Mouse (Mus musculus): ENCODE data around the gene Cebpa. TPM values are rescaled to one million over a fixed set of nuclear protein-coding genes. Genes with fewer than 3 reads are reported as not detected.

Gene Cebpa
- 0.73 and 1.2 TPM in 2 replicates for polyA plus RNA-seq (2014; fragmentation: Nextera tagmentation; extraction: Ambion mirVana)

DNA sequence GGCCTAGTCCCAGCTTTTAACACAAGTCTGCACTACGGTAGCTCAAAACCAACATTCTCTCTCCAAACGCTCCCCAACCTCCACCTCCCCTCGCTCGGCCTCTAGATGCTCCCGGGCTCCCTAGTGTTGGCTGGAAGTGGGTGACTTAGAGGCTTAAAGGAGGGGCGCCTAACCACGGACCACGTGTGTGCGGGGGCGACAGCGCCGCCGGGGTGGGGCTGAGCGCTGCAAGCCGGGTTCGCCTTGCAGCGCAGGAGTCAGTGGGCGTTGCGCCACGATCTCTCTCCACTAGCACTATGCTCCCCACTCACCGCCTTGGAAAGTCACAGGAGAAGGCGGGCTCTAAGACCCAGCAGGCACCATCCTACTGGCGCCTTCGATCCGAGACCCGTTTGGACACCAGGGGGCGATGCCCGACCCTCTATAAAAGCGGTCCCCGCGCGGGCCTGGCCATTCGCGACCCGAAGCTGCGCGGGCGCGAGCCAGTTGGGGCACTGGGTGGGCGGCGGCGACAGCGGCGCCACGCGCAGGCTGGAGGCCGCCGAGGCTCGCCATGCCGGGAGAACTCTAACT is at the start of gene Cebpa:
Gene Cebpa, plus strand, starts transcription at position 453 of the 573 bp plus-strand sequence.
- peaks cover 0 to 15% of the 10 kb centered on the region in 2 experiments; a peak in 3 of 4 replicates for H3K4me1 ChIP-seq (ENCODE audit: control insufficient read depth in 2 of 2, insufficient read depth in 2 of 2, low read length in 2 of 2)
- H3K27ac ChIP-seq (replicated peaks in 1 of 2; ENCODE audit: control insufficient read depth in 1 of 2, insufficient read depth in 1 of 2, low read depth in 2 of 2, low read length in 2 of 2) = no peak within 1 kb of the TSS; a peak in 1 of 4 replicates
- H3K9ac ChIP-seq (ENCODE audit: low read length) = peak within 1 kb of the TSS; percentile 74
- H3K4me2 ChIP-seq (ENCODE audit: low read length) = peak within 1 kb of the TSS; percentile 97
- under 1% methylated on average over 48 of the region's 50 CpGs for WGBS
- no peaks in the 10 kb centered on the region for H3K36me3 ChIP-seq (ENCODE audit: control insufficient read depth, insufficient read depth, low read length)
- H3K9me3 ChIP-seq (ENCODE audit: control insufficient read depth, low read length) = no peaks in the 10 kb centered on the region
- ATAC-seq (ENCODE audit: insufficient number of reproducible peaks, insufficient read depth, low FRiP score, low read depth) = peak; percentile 82
- peaks cover 71% of the 10 kb centered on the region for H3K27me3 ChIP-seq (ENCODE audit: control insufficient read depth, insufficient read depth, low read length)
- peak within 1 kb of the TSS; percentile 54 to 62 for H3K4me3 ChIP-seq (ENCODE audit: control insufficient read depth in 1 of 2, insufficient read depth in 1 of 2, low read depth in 1 of 2, low read length in 2 of 2)

GRCm38 (mm10) chr7:35076645-35077044 is 42.4 kb upstream of the Cebpa start:
- H3K36me3 ChIP-seq (ENCODE audit: control insufficient read depth, insufficient read depth, low read length) = no peaks in the 10 kb centered on the region
- no peaks in the 10 kb centered on the region; a peak in 1 of 4 replicates for H3K4me1 ChIP-seq (ENCODE audit: control insufficient read depth in 2 of 2, insufficient read depth in 2 of 2, low read length in 2 of 2)
- no peak overlapping the region for H3K4me2 ChIP-seq (ENCODE audit: low read length)
- no peak overlapping the region for H3K9ac ChIP-seq (ENCODE audit: low read length)
- no peak overlapping the region for H3K27ac ChIP-seq (replicated peaks in 1 of 2; ENCODE audit: control insufficient read depth in 1 of 2, insufficient read depth in 1 of 2, low read depth in 2 of 2, low read length in 2 of 2)
- H3K4me3 ChIP-seq (ENCODE audit: control insufficient read depth in 1 of 2, insufficient read depth in 1 of 2, low read depth in 1 of 2, low read length in 2 of 2) = no peak overlapping the region
- no peak for ATAC-seq (ENCODE audit: insufficient number of reproducible peaks, insufficient read depth, low FRiP score, low read depth)
- H3K27me3 ChIP-seq (ENCODE audit: control insufficient read depth, insufficient read depth, low read length) = no peaks in the 10 kb centered on the region
- 12% methylated on average over 5 of the region's 5 CpGs for WGBS
- no peaks in the 10 kb centered on the region for H3K9me3 ChIP-seq (ENCODE audit: control insufficient read depth, low read length)

GRCm38 (mm10) chr7:35080843-35081338 is 38.2 kb upstream of the Cebpa start:
- H3K9ac ChIP-seq (ENCODE audit: low read length) = no peak overlapping the region

DNA sequence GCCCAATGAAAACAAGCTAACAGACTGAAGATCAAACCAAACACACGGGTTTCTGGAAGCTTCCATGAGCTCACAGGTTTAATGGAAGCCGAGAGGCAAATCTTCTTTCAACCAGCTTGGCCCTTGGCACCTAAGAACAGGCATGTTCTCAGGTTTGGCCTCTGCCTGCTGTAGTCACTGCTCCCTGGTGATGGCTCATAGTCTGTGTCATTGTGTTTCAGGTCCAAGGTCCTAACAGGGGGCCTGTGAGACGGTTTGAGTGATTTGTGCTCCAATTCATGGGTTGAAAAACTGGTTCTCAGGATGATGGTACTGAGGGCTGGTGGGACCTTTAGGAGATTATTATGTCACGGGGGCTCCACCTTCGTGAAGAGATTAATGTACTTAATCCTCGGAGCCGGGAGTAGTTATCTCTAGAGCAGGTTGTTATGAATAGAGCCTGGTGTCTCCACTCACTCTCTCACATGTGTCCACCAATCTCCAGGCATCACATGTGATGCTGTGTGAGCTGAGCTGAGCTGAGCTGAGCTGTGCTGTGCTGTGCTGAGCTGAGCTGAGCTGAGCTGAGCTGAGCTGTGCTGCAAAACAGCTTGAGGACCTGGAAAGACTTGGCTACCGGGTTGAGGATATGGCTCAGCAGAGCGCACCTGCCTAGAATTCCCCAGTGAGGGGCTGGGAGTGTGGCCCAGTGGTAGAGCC is 37.5 kb upstream of the Cebpa start:
- no peaks in the 10 kb centered on the region for H3K36me3 ChIP-seq (ENCODE audit: control insufficient read depth, insufficient read depth, low read length)
- H3K4me1 ChIP-seq (ENCODE audit: control insufficient read depth in 2 of 2, insufficient read depth in 2 of 2, low read length in 2 of 2) = peaks cover 6 to 9% of the 10 kb centered on the region in 2 experiments; a peak in 2 of 4 replicates
- peaks cover 3% of the 10 kb centered on the region; the same call in 1 of the 2 replicates for H3K27me3 ChIP-seq (ENCODE audit: control insufficient read depth, insufficient read depth, low read length)
- H3K4me2 ChIP-seq (ENCODE audit: low read length) = peak overlapping the region; percentile 40
- no peaks in the 10 kb centered on the region for H3K9me3 ChIP-seq (ENCODE audit: control insufficient read depth, low read length)
- no peak for ATAC-seq (ENCODE audit: insufficient number of reproducible peaks, insufficient read depth, low FRiP score, low read depth)
- H3K4me3 ChIP-seq (ENCODE audit: control insufficient read depth in 1 of 2, insufficient read depth in 1 of 2, low read depth in 1 of 2, low read length in 2 of 2) = no peak overlapping the region
- WGBS = 62% methylated on average over 9 of the region's 9 CpGs
- no peak overlapping the region for H3K9ac ChIP-seq (ENCODE audit: low read length)
- peak overlapping the region in 1 of 2 experiments; percentile 30; a peak in 2 of 4 replicates for H3K27ac ChIP-seq (replicated peaks in 1 of 2; ENCODE audit: control insufficient read depth in 1 of 2, insufficient read depth in 1 of 2, low read depth in 2 of 2, low read length in 2 of 2)

More at GRCm38 (mm10) chr7:35080843-35081338, 38.2 kb upstream of the Cebpa start:
- Histone ChIP-seq H3K27me3 (ENCODE audit: control insufficient read depth, insufficient read depth, low read length) (peaks cover 3% of the 10 kb centered on the region; the same call in 1 of the 2 replicates), H3K36me3 (ENCODE audit: control insufficient read depth, insufficient read depth, low read length) (no peaks in the 10 kb centered on the region), H3K4me1 (ENCODE audit: control insufficient read depth in 2 of 2, insufficient read depth in 2 of 2, low read length in 2 of 2) (peaks cover 3 to 4% of the 10 kb centered on the region in 2 experiments; a peak in 2 of 4 replicates), H3K27ac (replicated peaks in 1 of 2; ENCODE audit: control insufficient read depth in 1 of 2, insufficient read depth in 1 of 2, low read depth in 2 of 2, low read length in 2 of 2) (peak overlapping the region; percentile 30 to 63), H3K9me3 (ENCODE audit: control insufficient read depth, low read length) (no peaks in the 10 kb centered on the region), H3K4me2 (ENCODE audit: low read length) (peak overlapping the region; percentile 40), H3K4me3 (ENCODE audit: control insufficient read depth in 1 of 2, insufficient read depth in 1 of 2, low read depth in 1 of 2, low read length in 2 of 2) (no peak overlapping the region)
- 36% methylated on average over 10 of the region's 10 CpGs for WGBS
- no peak for ATAC-seq (ENCODE audit: insufficient number of reproducible peaks, insufficient read depth, low FRiP score, low read depth)

GRCm38 (mm10) chr7:35084565-35085360 is 34.3 kb upstream of the Cebpa start:
- Histone ChIP-seq H3K4me3 (ENCODE audit: control insufficient read depth in 1 of 2, insufficient read depth in 1 of 2, low read depth in 1 of 2, low read length in 2 of 2) (no peak overlapping the region), H3K4me2 (ENCODE audit: low read length) (no peak overlapping the region), H3K27ac (replicated peaks in 1 of 2; ENCODE audit: control insufficient read depth in 1 of 2, insufficient read depth in 1 of 2, low read depth in 2 of 2, low read length in 2 of 2) (no peak overlapping the region), H3K9me3 (ENCODE audit: control insufficient read depth, low read length) (no peaks in the 10 kb centered on the region), H3K27me3 (ENCODE audit: control insufficient read depth, insufficient read depth, low read length) (peaks cover 3% of the 10 kb centered on the region; the same call in 1 of the 2 replicates), H3K36me3 (ENCODE audit: control insufficient read depth, insufficient read depth, low read length) (no peaks in the 10 kb centered on the region), H3K9ac (ENCODE audit: low read length) (no peak overlapping the region), H3K4me1 (ENCODE audit: control insufficient read depth in 2 of 2, insufficient read depth in 2 of 2, low read length in 2 of 2) (peaks cover 6 to 9% of the 10 kb centered on the region in 2 experiments; a peak in 2 of 4 replicates)
- whole genome bisulfite sequencing = 74% methylated on average over 12 of the region's 12 CpGs
- ATAC-seq (ENCODE audit: insufficient number of reproducible peaks, insufficient read depth, low FRiP score, low read depth) = no peak

- H3K4me2 ChIP-seq (ENCODE audit: low read length) = peak overlapping the region; percentile 62
- no peaks in the 10 kb centered on the region for H3K36me3 ChIP-seq (ENCODE audit: control insufficient read depth, insufficient read depth, low read length)
- peaks cover 3% of the 10 kb centered on the region; the same call in 1 of the 2 replicates for H3K27me3 ChIP-seq (ENCODE audit: control insufficient read depth, insufficient read depth, low read length)
- H3K9ac ChIP-seq (ENCODE audit: low read length) = peak overlapping the region; percentile 38; the same call in 1 of the 2 replicates
- ATAC-seq (ENCODE audit: insufficient number of reproducible peaks, insufficient read depth, low FRiP score, low read depth) = no peak
- H3K27ac ChIP-seq (replicated peaks in 1 of 2; ENCODE audit: control insufficient read depth in 1 of 2, insufficient read depth in 1 of 2, low read depth in 2 of 2, low read length in 2 of 2) = no peak overlapping the region
- H3K9me3 ChIP-seq (ENCODE audit: control insufficient read depth, low read length) = no peaks in the 10 kb centered on the region
- 3% methylated on average over 21 of the region's 21 CpGs for WGBS
- H3K4me3 ChIP-seq (ENCODE audit: control insufficient read depth in 1 of 2, insufficient read depth in 1 of 2, low read depth in 1 of 2, low read length in 2 of 2) = peak overlapping the region; percentile 4 to 23
- peaks cover 6 to 9% of the 10 kb centered on the region in 2 experiments; a peak in 2 of 4 replicates for H3K4me1 ChIP-seq (ENCODE audit: control insufficient read depth in 2 of 2, insufficient read depth in 2 of 2, low read length in 2 of 2)
Observed at GRCm38 (mm10) chr7:35086271-35086861, 32.7 kb upstream of the Cebpa start.

DNA sequence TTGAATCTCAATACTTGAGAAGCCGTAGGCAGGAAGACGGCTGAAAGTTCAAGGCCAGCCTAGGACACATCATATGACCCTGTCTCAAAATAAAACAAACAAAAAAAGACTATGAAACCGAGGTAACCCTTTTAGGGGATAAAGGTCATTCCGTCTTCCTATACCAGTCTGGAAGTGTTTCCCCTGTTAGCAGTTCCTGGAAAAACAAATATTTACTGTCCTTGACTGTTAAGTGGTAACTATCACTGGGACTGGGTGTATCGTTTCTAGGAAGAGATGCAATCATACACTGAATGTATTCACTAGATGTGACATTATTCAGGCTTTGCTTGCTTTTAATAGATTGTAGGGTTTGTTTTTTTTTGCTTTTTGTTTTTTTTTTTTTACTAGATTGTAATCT is 28.5 kb upstream of the Cebpa start:
- Histone ChIP-seq H3K9ac (ENCODE audit: low read length) (no peak overlapping the region), H3K4me3 (ENCODE audit: control insufficient read depth in 1 of 2, insufficient read depth in 1 of 2, low read depth in 1 of 2, low read length in 2 of 2) (no peak overlapping the region), H3K27ac (replicated peaks in 1 of 2; ENCODE audit: control insufficient read depth in 1 of 2, insufficient read depth in 1 of 2, low read depth in 2 of 2, low read length in 2 of 2) (no peak overlapping the region), H3K9me3 (ENCODE audit: control insufficient read depth, low read length) (no peaks in the 10 kb centered on the region), H3K4me2 (ENCODE audit: low read length) (no peak overlapping the region), H3K36me3 (ENCODE audit: control insufficient read depth, insufficient read depth, low read length) (no peaks in the 10 kb centered on the region), H3K4me1 (ENCODE audit: control insufficient read depth in 2 of 2, insufficient read depth in 2 of 2, low read length in 2 of 2) (peaks cover 3 to 5% of the 10 kb centered on the region in 2 experiments; a peak in 1 of 4 replicates), H3K27me3 (ENCODE audit: control insufficient read depth, insufficient read depth, low read length) (no peaks in the 10 kb centered on the region)
- 74% methylated on average over 5 of the region's 5 CpGs for WGBS
- no peak for ATAC-seq (ENCODE audit: insufficient number of reproducible peaks, insufficient read depth, low FRiP score, low read depth)
